Mouse (Mus musculus) gastrocnemius, adult 2 months (tissue): Measurements from ENCODE around the gene Phf21b. TPM values are rescaled to one million over a fixed set of nuclear protein-coding genes. Genes with fewer than 3 reads are reported as not detected.

Source experiments
- DNase-seq: peaks from one replicate; pipeline ENCODE4 v3.0.0; 2022
- H3K27ac ChIP-seq: fragments of 200-600 bp; 2 replicates; pipeline ENCODE4 v1.8.1; 2022; ENCODE audit warnings: mild to moderate bottlenecking
- H3K4me3 ChIP-seq: fragments of 200-600 bp; 2 replicates; pipeline ENCODE4 v1.8.1; 2022; ENCODE audit warnings: mild to moderate bottlenecking, moderate library complexity
- CTCF ChIP-seq: fragments of 200-600 bp; IDR thresholded peaks from 2 replicates; pipeline ENCODE4 v1.8.1; 2022; ENCODE audit warnings: antibody characterized with exemption, mild to moderate bottlenecking, moderate library complexity
- intact Hi-C: fragments of 180-260 bp; cut with DNase I; formaldehyde crosslinking; loops from one replicate; pipeline ENCODE4 v1.15.1; 2025
- total RNA-seq, 2 experiments: library from RNA; stranded (reverse); gene quantifications; 2 replicates each; pipeline ENCODE4 v1.2.3; 2021

Gene Phf21b
- total RNA-seq, 2 experiments from 2014 or later: 0.39 to 0.41 TPM

DNA sequence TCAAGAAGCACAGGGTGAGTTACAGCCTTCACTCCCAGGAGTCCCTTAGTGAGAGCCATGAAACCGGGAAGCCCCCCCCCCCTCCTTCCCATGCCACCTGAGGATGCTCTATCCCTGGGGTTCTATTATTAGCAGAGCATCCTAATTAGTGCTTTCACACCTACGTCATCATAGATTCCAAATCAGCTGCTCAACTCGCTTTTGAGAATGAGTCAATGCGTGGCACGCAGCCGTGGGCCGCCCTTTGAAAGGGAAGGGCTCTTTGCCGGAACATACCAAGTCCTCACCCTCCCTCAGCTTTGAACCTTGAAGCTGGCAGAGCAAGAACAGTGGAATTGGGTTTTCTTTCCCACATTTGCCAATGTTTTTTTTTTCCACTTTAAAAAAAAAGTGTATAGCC lies 6.1 kb upstream of the Phf21b start:
- DNase-seq: no peak
- H3K4me3 ChIP-seq: no peak overlapping the region
- intact Hi-C loops: no loop called here
- no peak for TF ChIP-seq CTCF
- H3K27ac ChIP-seq: no peak overlapping the region

DNA sequence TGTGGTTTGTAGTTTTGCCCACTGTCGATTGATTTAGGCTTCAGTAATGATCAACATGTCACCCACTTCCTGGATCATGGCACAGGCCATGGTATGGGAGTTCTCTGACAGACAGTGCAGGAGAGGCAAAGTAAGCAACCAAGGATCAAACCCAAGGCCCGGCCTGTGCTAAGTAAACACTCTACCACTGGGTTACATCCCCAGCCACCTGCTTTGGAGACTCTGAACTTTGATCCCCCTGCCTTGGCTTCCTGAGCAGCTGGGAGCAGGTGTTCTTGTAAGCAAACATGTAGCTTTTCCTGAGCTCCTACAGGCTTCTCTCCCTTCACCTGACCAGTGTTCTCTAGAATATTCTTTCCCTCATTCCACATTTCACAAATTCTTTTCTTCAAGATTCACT lies 1.8 kb upstream of the Phf21b start:
- no peak overlapping the region for H3K27ac ChIP-seq
- DNase-seq: no peak
- no peak for TF ChIP-seq CTCF
- H3K4me3 ChIP-seq: no peak overlapping the region
- intact Hi-C loops: loop anchor here (5.0 kb wide), 2 partner anchors 65 to 135 kb away; partner anchors contain the start of genes Gm29666 and Nup50

DNA sequence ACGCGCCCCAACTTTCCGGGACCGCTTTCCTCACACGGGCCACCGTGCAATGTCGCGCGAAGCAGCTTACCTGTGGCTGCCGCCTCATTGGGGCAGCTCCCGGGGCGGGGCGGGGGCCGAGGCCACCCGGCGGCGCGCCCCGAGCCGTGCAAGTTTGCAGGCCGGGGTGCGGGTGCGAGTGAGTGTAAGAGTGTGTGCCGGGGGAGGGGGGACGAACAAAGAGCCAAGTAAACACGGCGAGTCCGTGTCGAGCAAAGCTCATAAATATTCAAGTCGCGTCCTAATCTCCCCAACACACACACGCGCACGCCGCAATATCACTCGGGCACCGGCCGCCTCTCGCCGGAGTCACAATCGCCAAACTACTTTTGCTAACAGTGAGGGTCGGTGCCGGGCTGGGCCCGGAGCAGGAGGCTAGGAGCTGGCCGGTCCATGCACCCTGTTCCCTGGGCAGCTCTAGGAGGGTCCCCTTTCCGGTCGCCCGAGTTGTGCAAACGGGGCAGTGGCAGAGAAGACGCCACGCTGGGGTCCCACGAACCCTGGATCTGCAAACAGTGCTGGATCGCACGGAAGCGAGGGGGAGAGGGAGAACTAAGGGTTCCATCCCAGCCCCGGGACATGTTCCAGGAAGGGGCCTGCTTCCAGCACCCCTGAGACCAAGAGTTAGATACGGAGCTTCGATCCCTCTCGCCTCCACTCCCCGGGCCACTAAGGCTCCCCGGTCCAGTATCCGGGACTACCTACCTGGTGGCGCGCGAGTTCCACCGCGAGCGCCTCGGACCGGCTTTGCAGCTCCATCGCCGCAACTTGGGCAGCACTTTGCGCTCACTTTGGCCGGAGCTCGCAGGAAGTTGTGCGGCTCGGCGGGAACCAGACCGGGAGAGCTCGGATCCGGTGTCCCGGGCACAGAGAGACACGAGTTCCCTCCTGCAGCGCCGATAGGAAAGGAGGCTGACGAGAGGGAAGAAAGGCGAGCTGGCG lies 638 bp downstream of the Phf21b start:
- Histone ChIP-seq H3K27ac (peak overlapping the region; percentile 89), H3K4me3 (peak overlapping the region; percentile 91)
- peak; percentile 51 for DNase-seq
- intact Hi-C loops: loop anchor here (5.0 kb wide), 2 partner anchors 67 to 137 kb away; partner anchors contain the start of genes Gm29666 and Nup50
- TF ChIP-seq CTCF: no peak

DNA sequence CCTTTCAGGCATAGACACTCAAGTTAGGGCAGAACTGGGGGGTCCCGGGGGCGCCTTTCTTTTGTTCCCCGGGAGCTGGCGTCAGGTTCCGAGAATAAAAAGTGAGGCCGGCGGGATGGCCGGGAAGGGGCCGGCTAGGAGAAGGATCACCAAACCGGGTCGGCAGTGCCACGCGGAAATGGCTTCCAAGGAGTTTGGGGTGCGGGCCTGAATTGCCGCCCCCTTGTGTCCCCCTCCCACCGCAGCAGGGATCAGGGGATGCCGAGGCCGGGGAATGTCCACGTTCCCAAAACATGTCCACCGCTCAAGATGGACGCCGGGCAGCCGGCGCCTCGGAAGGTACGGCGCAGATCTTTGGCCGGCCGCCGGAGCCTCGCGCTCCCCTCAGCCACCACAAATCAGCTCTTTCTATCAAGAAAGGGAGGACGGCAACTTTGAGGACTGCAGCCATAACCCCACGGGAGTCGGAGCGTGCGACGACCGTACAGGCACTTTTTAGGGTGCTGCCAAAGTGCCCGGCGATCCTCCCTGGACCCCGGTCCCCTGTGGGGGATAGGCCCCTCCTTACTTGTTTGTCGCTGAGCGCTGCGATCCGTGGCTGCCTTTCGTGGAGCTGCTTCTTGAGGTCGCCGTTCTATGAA lies 1.6 kb downstream of the Phf21b start:
- Histone ChIP-seq H3K4me3 (peak overlapping the region; percentile 91), H3K27ac (peak overlapping the region; percentile 28; the same call in 1 of the 2 replicates)
- TF ChIP-seq CTCF: no peak
- DNase-seq: no peak
- intact Hi-C loops: no loop called here

GRCm38 (mm10) chr15:84853261-84854137 lies 2.4 kb downstream of the Phf21b start:
- DNase-seq: peak; percentile 80
- Histone ChIP-seq H3K4me3 (peak overlapping the region; percentile 91), H3K27ac (peak overlapping the region; percentile 83)
- no peak for TF ChIP-seq CTCF
- intact Hi-C loops: no loop called here

DNA sequence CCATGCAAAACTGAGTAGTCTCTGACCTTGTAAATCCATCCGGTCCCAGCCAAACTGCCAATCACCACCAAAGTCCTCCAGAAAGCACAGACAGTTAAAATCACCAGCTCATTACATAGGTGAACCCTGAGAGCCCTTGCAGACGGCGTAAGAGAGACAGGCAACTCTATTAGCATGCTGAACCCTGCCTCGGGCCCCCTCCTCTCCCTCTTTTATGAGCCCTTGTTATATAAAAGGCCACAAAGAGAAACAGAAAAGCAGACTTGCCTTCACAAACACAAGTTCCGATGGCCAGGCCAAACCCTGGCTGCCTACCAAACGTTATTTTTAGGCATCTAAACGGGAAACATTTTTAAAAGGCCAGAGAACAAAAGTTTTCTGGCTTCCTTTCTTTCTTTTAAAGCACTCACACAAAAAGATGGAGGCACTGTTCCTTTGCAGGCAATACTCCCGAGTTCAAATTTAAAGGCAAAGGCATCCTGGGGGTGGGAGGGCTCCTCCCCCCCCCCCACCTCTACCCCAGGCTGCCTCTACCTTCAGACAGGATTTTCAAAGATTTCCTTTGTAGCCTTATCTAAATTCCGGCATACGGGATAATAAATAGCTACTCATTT lies 3.3 kb downstream of the Phf21b start:
- DNase-seq: peak; percentile 34
- intact Hi-C loops: no loop called here

GRCm38 (mm10) chr15:84850321-84850720 lies 5.5 kb downstream of the Phf21b start:
- TF ChIP-seq CTCF: no peak
- intact Hi-C loops: no loop called here
- H3K27ac ChIP-seq: no peak overlapping the region
- DNase-seq: no peak
- H3K4me3 ChIP-seq: no peak overlapping the region

More for the DNA sequence above, 3.3 kb downstream of the Phf21b start:
- TF ChIP-seq CTCF: no peak
- Histone ChIP-seq H3K4me3 (peak overlapping the region; percentile 91), H3K27ac (peak overlapping the region; percentile 83)

GRCm38 (mm10) chr15:84846216-84846615 lies 9.6 kb downstream of the Phf21b start:
- DNase-seq: no peak
- Histone ChIP-seq H3K27ac (no peak overlapping the region), H3K4me3 (no peak overlapping the region)
- intact Hi-C loops: no loop called here
- no peak for TF ChIP-seq CTCF

- H3K4me3 ChIP-seq: no peak overlapping the region
- no peak overlapping the region for H3K27ac ChIP-seq
- DNase-seq: no peak
- intact Hi-C loops: no loop called here
- no peak for TF ChIP-seq CTCF
Measured at GRCm38 (mm10) chr15:84844831-84845230, 11.0 kb downstream of the Phf21b start.

- Histone ChIP-seq H3K4me3 (no peak overlapping the region), H3K27ac (no peak overlapping the region)
- no peak for TF ChIP-seq CTCF
- DNase-seq: no peak
- intact Hi-C loops: no loop called here
Measured at GRCm38 (mm10) chr15:84843034-84843433, 12.8 kb downstream of the Phf21b start.

DNA sequence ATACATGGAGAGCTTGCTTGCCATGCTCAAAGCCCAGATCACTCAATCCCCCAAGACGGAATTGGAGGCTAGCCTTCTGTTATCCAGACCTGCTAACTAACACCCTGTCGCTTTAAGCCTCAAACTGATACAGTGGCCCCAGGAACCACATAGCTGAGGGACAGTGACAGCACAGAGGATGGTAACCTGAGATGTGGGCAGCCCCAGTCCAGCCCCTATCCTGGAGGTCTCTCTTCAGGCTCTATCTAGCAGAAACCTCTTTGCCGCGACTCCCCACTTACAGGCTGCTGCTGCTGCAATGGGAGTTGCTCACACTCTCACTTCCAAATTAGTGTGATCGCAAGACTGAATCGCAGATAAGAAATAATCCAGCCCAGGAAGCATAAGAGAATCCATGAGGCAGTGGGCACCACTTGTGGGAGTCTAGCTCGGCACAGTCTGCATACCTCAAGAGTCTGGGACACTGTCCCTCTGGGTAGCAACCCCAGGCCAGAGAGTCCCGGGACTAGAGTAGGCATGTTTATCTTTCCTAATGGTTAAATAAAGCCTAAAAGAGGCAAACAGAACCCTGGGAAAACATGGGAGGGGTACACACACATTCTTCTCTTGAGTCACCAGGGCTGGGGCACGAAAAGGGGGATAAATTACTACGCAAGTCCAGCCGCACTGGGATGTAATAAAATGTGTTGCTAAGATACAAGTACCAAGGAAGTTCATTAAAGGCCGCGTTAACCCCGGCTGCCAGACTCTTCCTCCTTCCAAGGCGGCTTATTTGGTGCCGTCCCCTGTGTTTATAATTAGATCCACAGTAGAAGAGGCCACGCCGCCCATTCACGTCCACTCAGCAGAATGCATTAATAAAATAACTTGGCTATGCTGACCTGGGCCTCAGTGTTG lies 13.7 kb downstream of the Phf21b start:
- DNase-seq: peak; percentile 23
- Histone ChIP-seq H3K4me3 (no peak overlapping the region), H3K27ac (no peak overlapping the region)
- intact Hi-C loops: no loop called here
- TF ChIP-seq CTCF: no peak
